Mouse (Mus musculus) limb, embryonic 10.5 days (tissue): ENCODE results near the gene Spatc1l. TPM values are rescaled to one million over a fixed set of nuclear protein-coding genes. Genes with fewer than 3 reads are reported as not detected.

Experiments
- DNase-seq: peaks from one replicate; pipeline ENCODE4 v3.0.0-alpha.2; 2017; ENCODE audit warnings: low spot score
- H3K27ac ChIP-seq: fragments of 300-500 bp; sonication (generic); 2 replicates; pipeline ENCODE4 v1.5.1; 2016; ENCODE audit warnings: mild to moderate bottlenecking
- H3K27me3 ChIP-seq: fragments of 300-500 bp; sonication (generic); 2 replicates; pipeline ENCODE4 v1.6.1; 2016; ENCODE audit warnings: low read depth, mild to moderate bottlenecking; ENCODE audit not compliant: poor library complexity, severe bottlenecking
- H3K36me3 ChIP-seq: fragments of 300-500 bp; sonication (generic); 2 replicates; pipeline ENCODE4 v1.6.1; 2016; ENCODE audit warnings: mild to moderate bottlenecking, moderate library complexity
- H3K4me1 ChIP-seq: fragments of 300-500 bp; sonication (generic); 2 replicates; pipeline ENCODE4 v1.6.1; 2016
- H3K4me3 ChIP-seq: fragments of 300-500 bp; sonication (generic); 2 replicates; pipeline ENCODE4 v1.5.1; 2016; ENCODE audit warnings: mild to moderate bottlenecking, moderate library complexity
- H3K9me3 ChIP-seq: fragments of 300-500 bp; sonication (generic); replicated peaks from 2 replicates; pipeline ENCODE4 v1.6.1; 2016; ENCODE audit warnings: mild to moderate bottlenecking
- WGBS: fragments of 180-500 bp; shearing (Covaris S2); methylation state at CpG from one replicate; pipeline ENCODE4 v1.1.7; 2016; 5-methylcytosine and 5-hydroxymethylcytosine counted together
- polyA plus RNA-seq: library from polyadenylated mRNA; unstranded; fragments of >200 nt; fragmentation: Nextera tagmentation; extraction: Ambion mirVana; gene quantifications from 2 replicates; pipeline ENCODE4 v1.2.1, GENCODE M21; 2016

Spatc1l gene
- not detected in 2 replicates for polyA plus RNA-seq

DNA sequence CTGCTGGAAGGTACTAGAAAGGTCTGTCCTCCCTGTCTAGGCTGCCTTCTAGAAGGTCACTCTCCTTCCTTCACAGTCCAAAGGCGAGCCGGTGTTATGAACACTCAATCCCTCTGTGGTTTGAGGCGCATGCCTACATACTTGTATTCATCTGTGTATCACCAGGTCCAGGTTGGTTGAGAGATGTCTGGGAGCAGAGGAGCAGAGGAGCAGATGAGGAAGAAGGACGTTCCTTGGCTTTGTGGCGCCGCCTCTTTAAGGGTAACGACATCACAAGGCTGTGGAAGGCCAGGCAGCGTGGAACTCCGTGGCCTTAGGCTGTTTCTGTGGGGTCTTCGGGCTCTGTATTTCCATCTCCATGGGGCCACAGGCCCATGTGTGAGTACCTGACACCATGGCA lies at the start of gene Spatc1l:
TSS of gene Spatc1l (plus strand) at position 301 of the 400 bp plus-strand sequence.
- H3K4me3 ChIP-seq = no peak within 1 kb of the TSS
- H3K9me3 ChIP-seq = no peaks in the 10 kb centered on the region
- H3K4me1 ChIP-seq = no peaks in the 10 kb centered on the region
- no peaks in the 10 kb centered on the region for H3K36me3 ChIP-seq
- no peaks in the 10 kb centered on the region for H3K27me3 ChIP-seq
- 91% methylated on average over 10 of the region's 10 CpGs for WGBS
- DNase-seq = no peak
- no peak within 1 kb of the TSS for H3K27ac ChIP-seq

DNA sequence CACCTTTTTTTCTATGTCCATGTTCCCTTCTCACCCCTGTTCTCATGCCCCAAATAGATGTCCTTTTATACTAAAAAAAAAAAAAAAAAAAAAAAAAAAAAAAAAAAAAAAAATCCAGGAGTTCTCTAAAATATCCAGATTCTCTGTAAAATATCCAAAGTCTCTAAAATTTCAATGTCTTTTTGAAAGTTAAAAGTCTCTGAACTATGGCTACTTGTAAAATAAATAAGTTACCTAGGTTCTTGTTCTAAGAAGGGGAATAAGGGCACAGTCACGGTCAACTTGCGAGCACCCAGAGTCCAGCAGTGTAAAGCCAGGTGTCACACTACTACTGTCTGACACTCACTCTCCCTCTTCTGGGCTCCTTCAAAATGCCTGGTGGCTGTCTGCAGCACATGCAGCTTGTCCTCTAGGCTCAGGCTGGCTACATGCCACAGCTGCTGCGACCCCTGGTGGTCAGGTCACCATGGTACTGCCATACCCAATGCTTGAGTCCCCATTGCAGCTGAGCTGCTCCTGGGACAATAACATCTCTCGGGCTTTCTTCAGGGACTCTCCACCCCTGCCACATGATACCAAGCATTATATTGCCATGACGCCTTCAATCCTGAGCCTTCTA lies 49.0 kb upstream of the Spatc1l start:
- H3K4me3 ChIP-seq = no peak overlapping the region
- WGBS = 48% methylated on average over 5 of the region's 5 CpGs
- H3K36me3 ChIP-seq = peaks cover 95% of the 10 kb centered on the region
- peak; percentile 86 for DNase-seq
- H3K27ac ChIP-seq = no peak overlapping the region
- no peaks in the 10 kb centered on the region for H3K27me3 ChIP-seq
- no peaks in the 10 kb centered on the region for H3K4me1 ChIP-seq
- no peaks in the 10 kb centered on the region for H3K9me3 ChIP-seq

- peak overlapping the region; percentile 80 for H3K27ac ChIP-seq
Measured at GRCm38 (mm10) chr10:76530922-76531321, 31.1 kb upstream of the Spatc1l start.

DNA sequence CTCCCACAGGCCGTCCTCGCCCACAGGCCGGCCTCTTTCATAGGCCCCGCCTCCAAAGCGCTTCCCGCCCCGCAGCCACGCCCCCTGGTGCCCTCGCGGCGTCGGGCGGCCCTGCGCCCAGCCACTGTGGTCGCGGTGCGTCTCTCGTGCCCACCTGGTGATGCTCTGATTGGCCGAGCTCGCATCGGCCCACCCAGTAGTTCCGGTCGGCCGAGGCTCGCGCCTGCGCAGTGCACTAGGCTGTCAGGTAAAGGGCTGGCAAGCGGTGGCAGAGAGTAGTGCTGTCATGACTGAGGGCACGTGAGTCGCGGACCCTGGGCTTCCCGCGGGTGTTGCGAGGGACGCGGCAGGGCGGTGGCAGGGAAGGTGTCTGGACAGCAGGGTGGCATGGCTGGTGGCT lies 30.7 kb upstream of the Spatc1l start, which contains the start of gene Lss:
TSS of gene Lss (plus strand) at position 214 of the 400 bp plus-strand sequence.
- Histone ChIP-seq H3K4me1 (peaks cover 18% of the 10 kb centered on the region), H3K27ac (peak within 1 kb of the TSS; percentile 80), H3K4me3 (peak within 1 kb of the TSS; percentile 64), H3K27me3 (no peaks in the 10 kb centered on the region), H3K9me3 (no peaks in the 10 kb centered on the region), H3K36me3 (peaks cover 34% of the 10 kb centered on the region)
- DNase-seq = peak; percentile 98
- under 1% methylated on average over 37 of the region's 37 CpGs for WGBS

More at GRCm38 (mm10) chr10:76530922-76531321, 31.1 kb upstream of the Spatc1l start:
- Histone ChIP-seq H3K4me3 (peak overlapping the region; percentile 64), H3K36me3 (peaks cover 29% of the 10 kb centered on the region), H3K27me3 (no peaks in the 10 kb centered on the region), H3K4me1 (peaks cover 18% of the 10 kb centered on the region), H3K9me3 (no peaks in the 10 kb centered on the region)
- WGBS = 3% methylated on average over 11 of the region's 11 CpGs
- no peak for DNase-seq

GRCm38 (mm10) chr10:76531828-76532227 lies 30.2 kb upstream of the Spatc1l start:
- Histone ChIP-seq H3K4me1 (peaks cover 18% of the 10 kb centered on the region), H3K36me3 (peaks cover 39% of the 10 kb centered on the region), H3K9me3 (no peaks in the 10 kb centered on the region), H3K4me3 (peak overlapping the region; percentile 64), H3K27ac (peak overlapping the region; percentile 80), H3K27me3 (no peaks in the 10 kb centered on the region)
- DNase-seq = no peak
- WGBS = 2% methylated on average over 14 of the region's 14 CpGs

GRCm38 (mm10) chr10:76535526-76535925 lies 26.5 kb upstream of the Spatc1l start:
- no peak overlapping the region for H3K27ac ChIP-seq
- H3K4me1 ChIP-seq = peaks cover 18% of the 10 kb centered on the region
- 95% methylated on average over 7 of the region's 7 CpGs for WGBS
- DNase-seq = no peak
- H3K27me3 ChIP-seq = no peaks in the 10 kb centered on the region
- H3K36me3 ChIP-seq = peaks cover 76% of the 10 kb centered on the region
- H3K4me3 ChIP-seq = no peak overlapping the region
- H3K9me3 ChIP-seq = no peaks in the 10 kb centered on the region

DNA sequence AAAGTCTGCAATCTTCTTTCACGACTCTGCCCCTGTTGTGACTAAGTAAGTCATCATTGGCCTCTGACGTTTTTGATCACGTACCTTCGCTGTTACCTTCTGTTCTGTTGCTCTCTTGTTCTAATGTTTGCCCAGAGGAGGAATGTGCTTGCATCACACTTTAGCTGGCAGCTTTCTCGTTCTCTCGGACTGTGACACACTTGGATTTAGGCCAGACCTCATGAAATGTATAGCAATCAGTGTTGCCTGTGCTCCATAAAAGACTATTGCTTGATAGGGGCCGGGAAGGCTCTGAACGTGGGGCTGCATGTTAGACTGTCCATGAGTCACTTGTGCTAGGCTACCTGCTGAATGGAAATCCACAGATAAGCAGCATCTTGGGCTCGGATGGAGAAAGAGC lies 24.5 kb upstream of the Spatc1l start:
- peaks cover 4% of the 10 kb centered on the region; the same call in 1 of the 2 replicates for H3K4me1 ChIP-seq
- no peaks in the 10 kb centered on the region for H3K9me3 ChIP-seq
- no peak overlapping the region for H3K27ac ChIP-seq
- H3K36me3 ChIP-seq = peaks cover 94% of the 10 kb centered on the region
- no peaks in the 10 kb centered on the region for H3K27me3 ChIP-seq
- DNase-seq = no peak
- 88% methylated on average over 9 of the region's 9 CpGs for WGBS
- H3K4me3 ChIP-seq = no peak overlapping the region

DNA sequence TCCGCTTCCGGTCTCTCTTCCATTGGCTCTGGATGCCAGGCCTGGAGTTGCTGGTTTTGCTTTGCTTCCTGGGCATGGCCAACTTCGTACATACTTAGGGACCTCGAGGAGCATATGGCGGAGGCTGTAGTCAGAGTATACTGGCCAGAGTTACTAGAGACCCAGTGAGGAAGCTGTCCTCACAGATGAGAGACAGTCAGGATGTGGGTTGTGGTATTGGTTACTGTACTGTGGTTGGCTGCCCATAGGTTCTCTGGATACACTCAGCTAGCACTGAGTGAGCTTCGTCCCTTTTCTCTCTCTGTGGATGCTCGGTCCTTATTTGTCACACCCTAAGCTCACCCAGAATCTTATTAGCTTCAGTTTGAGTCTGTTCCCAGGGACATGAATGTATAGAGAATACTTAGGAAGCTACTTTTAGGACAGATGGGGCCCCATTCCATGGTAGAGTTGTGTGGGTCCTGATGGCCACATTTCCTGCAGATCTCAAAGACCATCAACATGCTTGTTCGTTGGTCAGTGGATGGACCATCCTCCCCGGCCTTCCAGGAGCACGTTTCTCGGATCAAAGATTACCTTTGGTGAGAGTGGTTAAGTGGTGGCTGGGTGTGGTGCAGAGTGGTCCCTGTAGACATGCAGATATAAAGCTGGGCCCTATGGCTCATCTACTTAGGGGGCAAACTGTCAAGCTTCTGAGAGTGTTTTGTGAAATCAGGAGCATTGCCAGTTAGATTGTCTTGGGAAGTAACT lies 20.6 kb upstream of the Spatc1l start:
- Histone ChIP-seq H3K27ac (no peak overlapping the region), H3K9me3 (no peaks in the 10 kb centered on the region), H3K4me1 (no peaks in the 10 kb centered on the region), H3K4me3 (no peak overlapping the region), H3K36me3 (peaks cover 100% of the 10 kb centered on the region), H3K27me3 (no peaks in the 10 kb centered on the region)
- no peak for DNase-seq
- 96% methylated on average over 11 of the region's 11 CpGs for WGBS

GRCm38 (mm10) chr10:76542636-76543375 lies 19.3 kb upstream of the Spatc1l start:
- Histone ChIP-seq H3K36me3 (peaks cover 100% of the 10 kb centered on the region), H3K27ac (no peak overlapping the region), H3K4me1 (no peaks in the 10 kb centered on the region), H3K4me3 (no peak overlapping the region), H3K27me3 (no peaks in the 10 kb centered on the region), H3K9me3 (no peaks in the 10 kb centered on the region)
- WGBS = 87% methylated on average over 10 of the region's 10 CpGs
- DNase-seq = no peak

GRCm38 (mm10) chr10:76546566-76546965 lies 15.5 kb upstream of the Spatc1l start:
- no peak overlapping the region for H3K27ac ChIP-seq
- no peak overlapping the region for H3K4me3 ChIP-seq
- H3K9me3 ChIP-seq = no peaks in the 10 kb centered on the region
- H3K4me1 ChIP-seq = no peaks in the 10 kb centered on the region
- DNase-seq = no peak
- peaks cover 100% of the 10 kb centered on the region for H3K36me3 ChIP-seq
- H3K27me3 ChIP-seq = no peaks in the 10 kb centered on the region
- WGBS = 96% methylated on average over 8 of the region's 8 CpGs

- H3K4me3 ChIP-seq = no peak overlapping the region
- DNase-seq = no peak
- peaks cover 100% of the 10 kb centered on the region for H3K36me3 ChIP-seq
- H3K27me3 ChIP-seq = no peaks in the 10 kb centered on the region
- no peaks in the 10 kb centered on the region for H3K9me3 ChIP-seq
- no peaks in the 10 kb centered on the region for H3K4me1 ChIP-seq
- H3K27ac ChIP-seq = no peak overlapping the region
- WGBS = 93% methylated on average over 8 of the region's 8 CpGs
Measured at GRCm38 (mm10) chr10:76548218-76548617, 13.9 kb upstream of the Spatc1l start.

GRCm38 (mm10) chr10:76550458-76550857 lies 11.6 kb upstream of the Spatc1l start:
- H3K36me3 ChIP-seq = peaks cover 97% of the 10 kb centered on the region

DNA sequence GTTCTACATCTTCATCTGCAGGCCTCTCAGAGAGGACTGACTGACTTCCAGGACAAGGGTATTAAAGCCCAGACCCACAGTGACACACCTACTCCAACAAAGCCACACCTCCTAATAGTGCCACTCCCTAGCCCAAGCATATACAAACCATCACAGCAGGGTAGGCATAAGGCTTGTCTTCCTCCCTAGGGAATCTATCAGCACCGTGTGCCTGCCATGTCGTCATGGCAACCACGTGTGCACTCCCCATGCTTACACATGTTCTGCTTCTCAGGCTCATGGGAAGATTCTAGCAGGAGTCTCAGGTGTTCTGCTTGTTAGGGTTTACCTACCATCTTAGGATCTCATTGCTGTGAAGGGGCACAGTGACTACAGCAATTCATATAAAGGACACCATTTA lies 10.5 kb upstream of the Spatc1l start:
- Histone ChIP-seq H3K27ac (no peak overlapping the region), H3K4me1 (no peaks in the 10 kb centered on the region), H3K27me3 (no peaks in the 10 kb centered on the region), H3K4me3 (no peak overlapping the region), H3K36me3 (peaks cover 89% of the 10 kb centered on the region), H3K9me3 (no peaks in the 10 kb centered on the region)
- no peak for DNase-seq
- 89% methylated on average over 3 of the region's 3 CpGs for WGBS

More at GRCm38 (mm10) chr10:76550458-76550857, 11.6 kb upstream of the Spatc1l start:
- H3K27ac ChIP-seq = no peak overlapping the region
- no peaks in the 10 kb centered on the region for H3K27me3 ChIP-seq
- no peaks in the 10 kb centered on the region for H3K9me3 ChIP-seq
- no peaks in the 10 kb centered on the region for H3K4me1 ChIP-seq
- H3K4me3 ChIP-seq = no peak overlapping the region
- WGBS = 90% methylated on average over 5 of the region's 5 CpGs
- no peak for DNase-seq
